14 mouse cellular contexts compared by ENCODE assay signal in the genomic region with DNA sequence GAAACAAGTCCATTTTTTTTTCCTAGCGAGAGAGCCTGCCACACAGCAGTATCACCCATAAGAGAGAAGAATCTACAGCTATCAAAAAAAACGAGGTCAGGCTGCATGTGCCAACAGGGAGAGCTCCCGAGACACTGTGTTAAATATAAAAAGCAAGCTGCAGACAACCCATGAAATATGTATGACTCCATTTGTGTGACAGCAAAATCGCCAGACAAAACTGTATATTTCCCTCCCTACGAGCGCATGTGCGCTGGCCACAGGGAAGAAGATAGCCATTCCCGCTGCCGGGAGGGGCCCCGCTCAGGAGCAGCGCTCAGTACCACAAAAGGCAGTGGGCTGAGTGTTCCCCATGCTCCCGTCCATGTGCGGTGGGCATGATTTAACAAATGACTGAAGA.
DNase-seq lines count a peak whose midpoint lies in the region; ATAC-seq and TF ChIP-seq lines count a peak whose summit lies in the region.
"Had no signal": no experiment of that assay in that cellular context is flagged by ENCODE, and none has a peak within 500 bp of the region (broad histone marks: within the 10 kb centered on the region; RNA-seq: fewer than 3 reads in every experiment).

No protein-coding gene starts in this region.

- no peaks in the 10 kb centered on the region for H3K36me3 ChIP-seq in midbrain, embryonic 13.5 days
- no peaks in the 10 kb centered on the region for H3K36me3 ChIP-seq in midbrain, embryonic 10.5 days
- H3K36me3 ChIP-seq in forebrain, embryonic 14.5 days (ENCODE audit: control insufficient read depth, insufficient read depth, low read length), result no peaks in the 10 kb centered on the region
- H3K36me3 ChIP-seq in hindbrain, postnatal 0 days (ENCODE audit: insufficient read depth, low read length), result no peaks in the 10 kb centered on the region
- H3K36me3 ChIP-seq: embryonic facial prominence, embryonic 15.5 days; G1E; heart, embryonic 12.5 days had no signal

- ATAC-seq in midbrain, embryonic 13.5 days, result peak; percentile 77
- ATAC-seq in forebrain, embryonic 14.5 days, result peak; percentile 40; the same call in 1 of the 2 replicates
- ATAC-seq in hindbrain, postnatal 0 days, result no peak

- peaks cover 21% of the 10 kb centered on the region for H3K4me1 ChIP-seq in midbrain, embryonic 13.5 days (replicated peaks)
- H3K4me1 ChIP-seq in midbrain, embryonic 10.5 days, result peaks cover 11% of the 10 kb centered on the region; the same call in 1 of the 2 replicates
- H3K4me1 ChIP-seq in forebrain, embryonic 14.5 days (ENCODE audit: control insufficient read depth, insufficient read depth, low read length), result 0 out of 2 replicates have a peak, but pooled peaks cover 5% of the 10 kb centered on the region
- H3K4me1 ChIP-seq in hindbrain, postnatal 0 days (ENCODE audit: insufficient read depth, low read length), result 0 out of 2 replicates have a peak, but pooled peaks cover 7% of the 10 kb centered on the region
- H3K4me1 ChIP-seq: embryonic facial prominence, embryonic 15.5 days had no signal

- no peak overlapping the region for H3K4me3 ChIP-seq in midbrain, embryonic 13.5 days (replicated peaks)
- no peak overlapping the region for H3K4me3 ChIP-seq in midbrain, embryonic 10.5 days
- no peak overlapping the region for H3K4me3 ChIP-seq in forebrain, embryonic 14.5 days (ENCODE audit: low read depth, low read length)
- H3K4me3 ChIP-seq in hindbrain, postnatal 0 days (ENCODE audit: low read length), result no peak overlapping the region
- H3K4me3 ChIP-seq: embryonic facial prominence, embryonic 15.5 days; heart, embryonic 12.5 days had no signal

- H3K9me3 ChIP-seq in midbrain, embryonic 13.5 days, result no peaks in the 10 kb centered on the region
- peaks cover 3% of the 10 kb centered on the region; the same call in 1 of the 2 replicates for H3K9me3 ChIP-seq in midbrain, embryonic 10.5 days (replicated peaks)
- H3K9me3 ChIP-seq in forebrain, embryonic 14.5 days (replicated peaks; ENCODE audit: control insufficient read depth, low read length), result no peaks in the 10 kb centered on the region
- no peaks in the 10 kb centered on the region for H3K9me3 ChIP-seq in hindbrain, postnatal 0 days (ENCODE audit: low read length)
- H3K9me3 ChIP-seq: embryonic facial prominence, embryonic 15.5 days; G1E; heart, embryonic 12.5 days had no signal

- WGBS in midbrain, embryonic 13.5 days, result 46% methylated on average over 13 of the region's 13 CpGs
- 90% methylated on average over 13 of the region's 13 CpGs for WGBS in midbrain, embryonic 10.5 days
- 60% methylated on average over 13 of the region's 13 CpGs for WGBS in forebrain, embryonic 14.5 days
- 47% methylated on average over 13 of the region's 13 CpGs for WGBS in hindbrain, postnatal 0 days

- H3K9ac ChIP-seq in midbrain, embryonic 13.5 days (replicated peaks), result no peak overlapping the region
- H3K9ac ChIP-seq in forebrain, embryonic 14.5 days (ENCODE audit: low read length), result no peak overlapping the region
- no peak overlapping the region for H3K9ac ChIP-seq in hindbrain, postnatal 0 days (replicated peaks; ENCODE audit: low read length)
- H3K9ac ChIP-seq: embryonic facial prominence, embryonic 15.5 days; heart, embryonic 12.5 days had no signal

- H3K27me3 ChIP-seq in midbrain, embryonic 13.5 days, result peaks cover 30% of the 10 kb centered on the region
- peaks cover 52% of the 10 kb centered on the region for H3K27me3 ChIP-seq in midbrain, embryonic 10.5 days (ENCODE audit: low read depth, poor library complexity, severe bottlenecking)
- no peaks in the 10 kb centered on the region for H3K27me3 ChIP-seq in forebrain, embryonic 14.5 days (replicated peaks; ENCODE audit: control insufficient read depth, insufficient read depth, low read length)
- H3K27me3 ChIP-seq in hindbrain, postnatal 0 days (ENCODE audit: insufficient read depth, low read length), result no peaks in the 10 kb centered on the region
- H3K27me3 ChIP-seq: embryonic facial prominence, embryonic 15.5 days had no signal

- DNase-seq in midbrain, embryonic 10.5 days (ENCODE audit: low spot score), result no peak
- peak; percentile 43 for DNase-seq in forebrain, embryonic 14.5 days (ENCODE audit: low spot score)
- DNase-seq in hindbrain, postnatal 0 days (ENCODE audit: low spot score), result no peak
- peak; percentile 53 for DNase-seq in retina, postnatal 1 day
- DNase-seq in lung, adult 18-20 months, result no peak
- DNase-seq in kidney, postnatal 10 days, result no peak
- DNase-seq: adrenal gland, adult 8-10 months; cerebellum, adult 9-11 months; heart, postnatal 4 days; kidney, adult 2 months had no signal

- H3K4me2 ChIP-seq in midbrain, embryonic 13.5 days (replicated peaks), result peak overlapping the region; percentile 22
- no peak overlapping the region for H3K4me2 ChIP-seq in forebrain, embryonic 14.5 days (ENCODE audit: low read length)
- peak overlapping the region; percentile 2; the same call in 1 of the 2 replicates for H3K4me2 ChIP-seq in hindbrain, postnatal 0 days (ENCODE audit: low read depth, low read length)
- H3K4me2 ChIP-seq: embryonic facial prominence, embryonic 15.5 days; heart, embryonic 12.5 days had no signal

- peak overlapping the region; percentile 72 for H3K27ac ChIP-seq in midbrain, embryonic 13.5 days
- no peak overlapping the region for H3K27ac ChIP-seq in midbrain, embryonic 10.5 days (replicated peaks)
- peak overlapping the region; percentile 24; the same call in 1 of the 2 replicates for H3K27ac ChIP-seq in forebrain, embryonic 14.5 days (ENCODE audit: low read depth, low read length)
- no peak overlapping the region for H3K27ac ChIP-seq in hindbrain, postnatal 0 days
- H3K27ac ChIP-seq: embryonic facial prominence, embryonic 15.5 days had no signal

- TF ChIP-seq CTCF in hindbrain, postnatal 0 days (IDR thresholded peaks at IDR 0.05; ENCODE audit: low read depth), result no peak

Comparison
In these comparisons a context has a peak if more than half of its experiments do, and no peak if none do; other contexts are left out.
1. H3K27ac ChIP-seq: peak in midbrain, embryonic 13.5 days (single experiment) and forebrain, embryonic 14.5 days (single experiment); none in midbrain, embryonic 10.5 days (single experiment) and hindbrain, postnatal 0 days (single experiment).
2. DNase-seq: peak in forebrain, embryonic 14.5 days (single experiment) and retina, postnatal 1 day (single experiment); none in midbrain, embryonic 10.5 days (single experiment), hindbrain, postnatal 0 days (single experiment), lung, adult 18-20 months (0 of 2) and kidney, postnatal 10 days (single experiment).